Mouse (Mus musculus): ENCODE measurements around the gene Ephb1. TPM values are rescaled to one million over a fixed set of nuclear protein-coding genes. Genes with fewer than 3 reads are reported as not detected.
A peak's percentile ranks its signal among the peaks of the same experiment; 100 is the strongest.

The Ephb1 gene
- total RNA-seq, 2 experiments from 2014 or later, result 31.5 to 36.0 TPM

- intact Hi-C loops (cut with DNase I), result loop anchor here (1.0 to 10.0 kb wide), 6 partner anchors 215 to 1102 kb away; partner anchors contain the start of gene Ppp2r3a
- DNase-seq (ENCODE audit: low spot score in 2 of 2), result peak in 1 of 2 experiments; percentile 51
Measured at GRCm38 (mm10) chr9:102353636-102354491, 629 bp downstream of the Ephb1 start.

- DNase-seq (ENCODE audit: low spot score in 2 of 2), result peak; percentile 47 to 52
- intact Hi-C loops (cut with DNase I), result loop anchor here (5.0 to 10.0 kb wide), 3 partner anchors 318 to 1101 kb away; partner anchors contain the start of gene Ppp2r3a
Measured at GRCm38 (mm10) chr9:102353056-102353635, 1.3 kb downstream of the Ephb1 start.

- intact Hi-C loops (cut with DNase I), result loop anchor here (5.0 to 10.0 kb wide), 3 partner anchors 318 to 1100 kb away; partner anchors contain the start of gene Ppp2r3a
- peak; percentile 27 to 57 for DNase-seq (ENCODE audit: low spot score in 2 of 2)
Measured at GRCm38 (mm10) chr9:102352186-102353055, 2.1 kb downstream of the Ephb1 start.

- intact Hi-C loops (cut with DNase I), result loop anchor here (5.0 to 10.0 kb wide), 3 partner anchors 317 to 1099 kb away; partner anchors contain the start of gene Ppp2r3a
- DNase-seq (ENCODE audit: low spot score in 2 of 2), result peak; percentile 24 to 39
Measured at GRCm38 (mm10) chr9:102351721-102352120, 2.8 kb downstream of the Ephb1 start.

GRCm38 (mm10) chr9:102351221-102351620 is 3.3 kb downstream of the Ephb1 start:
- no peak for DNase-seq (ENCODE audit: low spot score in 2 of 2)
- intact Hi-C loops (cut with DNase I), result loop anchor here (5.0 to 10.0 kb wide), 3 partner anchors 316 to 1099 kb away; partner anchors contain the start of gene Ppp2r3a

- intact Hi-C loops (cut with DNase I), result loop anchor here (5.0 to 10.0 kb wide), 3 partner anchors 316 to 1098 kb away; partner anchors contain the start of gene Ppp2r3a
- no peak for DNase-seq (ENCODE audit: low spot score in 2 of 2)
Measured at GRCm38 (mm10) chr9:102350696-102351095, 3.8 kb downstream of the Ephb1 start.

GRCm38 (mm10) chr9:102350076-102350475 is 4.4 kb downstream of the Ephb1 start:
- intact Hi-C loops (cut with DNase I), result loop anchor here (5.0 to 10.0 kb wide), 3 partner anchors 315 to 1098 kb away; partner anchors contain the start of gene Ppp2r3a
- no peak for DNase-seq (ENCODE audit: low spot score in 2 of 2)

GRCm38 (mm10) chr9:102346801-102347200 is 7.7 kb downstream of the Ephb1 start:
- intact Hi-C loops (cut with DNase I), result no loop called here
- DNase-seq (ENCODE audit: low spot score in 2 of 2), result no peak

GRCm38 (mm10) chr9:102345474-102345873 is 9.0 kb downstream of the Ephb1 start:
- no peak for DNase-seq (ENCODE audit: low spot score in 2 of 2)
- intact Hi-C loops (cut with DNase I), result no loop called here

- no peak for DNase-seq (ENCODE audit: low spot score in 2 of 2)
- intact Hi-C loops (cut with DNase I), result no loop called here
Measured at GRCm38 (mm10) chr9:102345047-102345446, 9.4 kb downstream of the Ephb1 start.

- DNase-seq (ENCODE audit: low spot score in 2 of 2), result no peak
- intact Hi-C loops (cut with DNase I), result no loop called here
Measured at GRCm38 (mm10) chr9:102344086-102344930, 10.2 kb downstream of the Ephb1 start.

- intact Hi-C loops (cut with DNase I), result no loop called here
- DNase-seq (ENCODE audit: low spot score in 2 of 2), result no peak
Measured at GRCm38 (mm10) chr9:102343061-102343460, 11.4 kb downstream of the Ephb1 start.

- intact Hi-C loops (cut with DNase I), result no loop called here
- DNase-seq (ENCODE audit: low spot score in 2 of 2), result no peak
Measured at GRCm38 (mm10) chr9:102342026-102342425, 12.5 kb downstream of the Ephb1 start.

- DNase-seq (ENCODE audit: low spot score in 2 of 2), result no peak
- intact Hi-C loops (cut with DNase I), result no loop called here
Measured at GRCm38 (mm10) chr9:102340768-102341167, 13.7 kb downstream of the Ephb1 start.

- DNase-seq (ENCODE audit: low spot score in 2 of 2), result no peak
- intact Hi-C loops (cut with DNase I), result no loop called here
Measured at GRCm38 (mm10) chr9:102335571-102336282, 18.8 kb downstream of the Ephb1 start.

- intact Hi-C loops (cut with DNase I), result no loop called here
- DNase-seq (ENCODE audit: low spot score in 2 of 2), result no peak
Measured at GRCm38 (mm10) chr9:102330266-102331060, 24.0 kb downstream of the Ephb1 start.

GRCm38 (mm10) chr9:102327625-102328150 is 26.8 kb downstream of the Ephb1 start:
- intact Hi-C loops (cut with DNase I), result no loop called here
- DNase-seq (ENCODE audit: low spot score in 2 of 2), result no peak
